Mouse (Mus musculus) liver, postnatal 0 days (tissue): ENCODE measurements around the gene Sorbs1. TPM values are rescaled to one million over a fixed set of nuclear protein-coding genes. Genes with fewer than 3 reads are reported as not detected.

Experiments
- ATAC-seq: fragments of 200-750 bp; cut with Nextera tagmentation; 2 replicates; pipeline ENCODE4 v1.8.0; 2017; ENCODE audit warnings: mild to moderate bottlenecking, moderate library complexity
- DNase-seq: peaks from one replicate; pipeline ENCODE4 v3.0.0-alpha.2; 2016
- H3K27ac ChIP-seq: fragments of 300-500 bp; sonication (generic); 2 replicates; pipeline ENCODE4 v1.5.1; 2014; ENCODE audit warnings: antibody characterized with exemption, moderate library complexity, mild to moderate bottlenecking, low read depth
- H3K27me3 ChIP-seq: fragments of 300-500 bp; sonication (generic); 2 replicates; pipeline ENCODE4 v1.6.1; 2014; ENCODE audit warnings: low read length, control low read depth, mixed read lengths; ENCODE audit not compliant: insufficient read depth
- H3K36me3 ChIP-seq: fragments of 300-500 bp; sonication (generic); replicated peaks from 2 replicates; pipeline ENCODE4 v1.6.1; 2014; ENCODE audit warnings: mild to moderate bottlenecking, control low read depth, low read length, moderate library complexity, mixed read lengths; ENCODE audit not compliant: insufficient read depth
- H3K4me1 ChIP-seq: fragments of 300-500 bp; sonication (generic); 2 replicates; pipeline ENCODE4 v1.6.1; 2014; ENCODE audit warnings: antibody characterized with exemption, mild to moderate bottlenecking, control low read depth; ENCODE audit not compliant: insufficient read depth
- H3K4me2 ChIP-seq: fragments of 300-500 bp; sonication (generic); 2 replicates; pipeline ENCODE4 v1.6.1; 2014; ENCODE audit warnings: low read depth, mild to moderate bottlenecking, low read length, moderate library complexity, mixed read lengths
- H3K4me3 ChIP-seq: fragments of 300-500 bp; sonication (generic); 2 replicates; pipeline ENCODE4 v1.5.1; 2014; ENCODE audit warnings: low read depth, low read length
- H3K9ac ChIP-seq: fragments of 300-500 bp; sonication (generic); replicated peaks from 2 replicates; pipeline ENCODE4 v1.6.1; 2014; ENCODE audit warnings: mild to moderate bottlenecking, moderate library complexity
- H3K9me3 ChIP-seq: fragments of 300-500 bp; sonication (generic); 2 replicates; pipeline ENCODE4 v1.6.1; 2016; ENCODE audit warnings: mild to moderate bottlenecking, control low read depth, low read length, mixed read lengths
- CTCF ChIP-seq: sonication (generic); IDR thresholded peaks from 2 replicates; pipeline ENCODE4 v1.5.1; 2016; ENCODE audit warnings: antibody characterized with exemption, low read depth
- EP300 ChIP-seq: IDR thresholded peaks from 2 replicates; pipeline ENCODE4 v1.6.1; 2016; ENCODE audit warnings: antibody characterized with exemption, low read depth, mild to moderate bottlenecking
- WGBS: fragments of 180-500 bp; shearing (Covaris S2); extraction: QIAGEN DNeasy Blood & Tissue Kit; methylation state at CpG from one replicate; pipeline ENCODE4 v1.1.7; 2014; ENCODE audit not compliant: insufficient replicate concordance; 5-methylcytosine and 5-hydroxymethylcytosine counted together
- polyA plus RNA-seq: library from polyadenylated mRNA; unstranded; fragments of >200 nt; fragmentation: Nextera tagmentation; extraction: Ambion mirVana; gene quantifications from 2 replicates; pipeline ENCODE4 v1.2.1, GENCODE M21; 2015

Gene Sorbs1
- polyA plus RNA-seq, 1 experiment from 2014 or later = 30.4 TPM

- DNase-seq (no peak), ATAC-seq (no peak)
- 19% methylated on average over 1 of the region's 1 CpGs for WGBS
- TF ChIP-seq EP300 (no peak), CTCF (no peak)
- H3K9ac ChIP-seq = no peak overlapping the region
- H3K4me3 ChIP-seq = no peak overlapping the region
- no peak overlapping the region for H3K27ac ChIP-seq
- no peaks in the 10 kb centered on the region for H3K36me3 ChIP-seq
- H3K9me3 ChIP-seq = no peaks in the 10 kb centered on the region
- H3K27me3 ChIP-seq = no peaks in the 10 kb centered on the region
- peaks cover 14% of the 10 kb centered on the region; the same call in 1 of the 2 replicates for H3K4me1 ChIP-seq
- no peak overlapping the region for H3K4me2 ChIP-seq
Measured at GRCm38 (mm10) chr19:40459338-40459737, 54.2 kb downstream of the Sorbs1 start.

DNA sequence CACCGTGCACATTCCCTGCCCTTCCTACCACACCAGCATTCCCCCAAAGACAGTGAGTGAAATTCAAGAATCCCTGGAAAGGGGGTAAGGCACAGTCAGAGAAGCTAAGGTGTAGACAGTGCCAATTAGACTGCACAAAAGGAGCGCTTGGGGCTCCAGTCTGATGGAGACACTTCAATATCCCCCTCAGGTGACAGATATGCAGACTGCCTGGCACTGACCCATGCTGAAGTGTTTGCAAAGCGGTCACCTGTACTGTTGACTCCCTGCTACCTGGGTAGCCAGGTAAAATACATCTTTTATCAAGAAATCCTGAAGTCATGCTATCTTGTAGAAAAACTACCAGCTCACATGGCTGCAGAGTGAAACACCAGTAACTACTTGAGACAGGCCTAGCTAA is 54.8 kb downstream of the Sorbs1 start:
- no peak for DNase-seq
- 85% methylated on average over 3 of the region's 3 CpGs for WGBS

GRCm38 (mm10) chr19:40455248-40455647 is 58.3 kb downstream of the Sorbs1 start:
- Histone ChIP-seq H3K27me3 (no peaks in the 10 kb centered on the region), H3K9me3 (no peaks in the 10 kb centered on the region), H3K4me1 (0 out of 2 replicates have a peak, but pooled peaks cover 3% of the 10 kb centered on the region), H3K4me2 (no peak overlapping the region), H3K4me3 (no peak overlapping the region), H3K9ac (no peak overlapping the region), H3K36me3 (peaks cover 2% of the 10 kb centered on the region; the same call in 1 of the 2 replicates), H3K27ac (no peak overlapping the region)
- TF ChIP-seq CTCF = no peak
- no peak for TF ChIP-seq EP300
- 84% methylated on average over 4 of the region's 4 CpGs for WGBS
- DNase-seq (no peak), ATAC-seq (no peak)

More for the DNA sequence above, 54.8 kb downstream of the Sorbs1 start:
- TF ChIP-seq CTCF (no peak), EP300 (no peak)
- Histone ChIP-seq H3K27me3 (no peaks in the 10 kb centered on the region), H3K4me2 (no peak overlapping the region), H3K4me3 (no peak overlapping the region), H3K36me3 (no peaks in the 10 kb centered on the region), H3K4me1 (peaks cover 14% of the 10 kb centered on the region; the same call in 1 of the 2 replicates), H3K9ac (no peak overlapping the region), H3K27ac (no peak overlapping the region), H3K9me3 (no peaks in the 10 kb centered on the region)
- no peak for ATAC-seq

DNA sequence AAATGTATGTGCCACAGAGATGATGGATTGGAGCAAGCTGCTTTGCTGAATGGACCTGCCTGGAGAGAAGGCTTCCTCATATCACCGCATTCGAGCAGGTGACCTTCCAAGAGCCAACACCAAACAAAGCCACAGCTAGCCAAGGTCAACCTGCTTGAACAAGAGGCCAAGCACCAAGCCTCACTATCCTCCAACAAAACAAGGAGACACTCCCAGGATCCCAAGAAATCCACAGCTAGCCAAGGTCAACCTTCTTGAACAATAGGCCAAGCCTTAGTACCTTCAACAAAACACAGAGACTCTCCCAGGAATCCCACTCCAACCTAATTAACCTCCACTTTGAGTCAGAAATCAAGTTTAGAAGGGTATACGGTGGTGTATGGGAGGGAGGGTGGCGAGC is 59.5 kb downstream of the Sorbs1 start:
- Histone ChIP-seq H3K27ac (no peak overlapping the region), H3K4me2 (no peak overlapping the region), H3K4me3 (no peak overlapping the region), H3K9me3 (no peaks in the 10 kb centered on the region), H3K9ac (no peak overlapping the region), H3K27me3 (no peaks in the 10 kb centered on the region), H3K36me3 (peaks cover 2% of the 10 kb centered on the region; the same call in 1 of the 2 replicates), H3K4me1 (0 out of 2 replicates have a peak, but pooled peaks cover 3% of the 10 kb centered on the region)
- ATAC-seq (no peak), DNase-seq (no peak)
- TF ChIP-seq CTCF = no peak
- TF ChIP-seq EP300 = no peak
- WGBS = 91% methylated on average over 4 of the region's 4 CpGs

- 0 out of 2 replicates have a peak, but pooled peaks cover 3% of the 10 kb centered on the region for H3K4me1 ChIP-seq
- ATAC-seq (no peak), DNase-seq (no peak)
- no peak overlapping the region for H3K4me2 ChIP-seq
- TF ChIP-seq CTCF (no peak), EP300 (no peak)
- no peak overlapping the region for H3K4me3 ChIP-seq
- H3K27me3 ChIP-seq = no peaks in the 10 kb centered on the region
- H3K27ac ChIP-seq = no peak overlapping the region
- 92% methylated on average over 2 of the region's 2 CpGs for WGBS
- H3K9ac ChIP-seq = no peak overlapping the region
- H3K9me3 ChIP-seq = no peaks in the 10 kb centered on the region
- H3K36me3 ChIP-seq = peaks cover 2% of the 10 kb centered on the region; the same call in 1 of the 2 replicates
Measured at GRCm38 (mm10) chr19:40452201-40452600, 61.4 kb downstream of the Sorbs1 start.

DNA sequence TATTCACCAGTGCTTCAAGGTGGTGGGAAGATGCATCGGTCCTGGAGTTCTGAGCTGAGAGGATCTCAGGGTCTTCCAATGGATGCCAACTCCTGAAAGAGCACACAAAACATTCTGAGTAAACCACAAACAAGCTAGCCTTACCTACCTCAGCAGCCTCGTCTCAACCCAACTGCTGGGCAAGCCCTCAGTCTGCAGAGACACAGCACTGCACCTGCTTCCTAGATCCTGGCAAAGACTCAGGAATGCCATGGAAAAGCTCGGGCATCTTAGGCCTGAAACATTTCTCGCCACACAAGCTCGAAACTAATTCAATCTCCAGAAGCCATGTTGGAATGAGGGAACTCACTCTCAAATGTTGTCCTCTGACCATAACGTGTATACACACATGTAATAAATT is 62.3 kb downstream of the Sorbs1 start:
- peaks cover 2% of the 10 kb centered on the region; the same call in 1 of the 2 replicates for H3K36me3 ChIP-seq
- no peaks in the 10 kb centered on the region for H3K9me3 ChIP-seq
- no peak for DNase-seq
- H3K27me3 ChIP-seq = no peaks in the 10 kb centered on the region
- H3K4me1 ChIP-seq = 0 out of 2 replicates have a peak, but pooled peaks cover 3% of the 10 kb centered on the region
- TF ChIP-seq EP300 (no peak), CTCF (no peak)
- WGBS = 88% methylated on average over 6 of the region's 6 CpGs
- no peak for ATAC-seq
- no peak overlapping the region for H3K4me3 ChIP-seq
- H3K9ac ChIP-seq = no peak overlapping the region
- H3K27ac ChIP-seq = no peak overlapping the region
- H3K4me2 ChIP-seq = no peak overlapping the region

DNA sequence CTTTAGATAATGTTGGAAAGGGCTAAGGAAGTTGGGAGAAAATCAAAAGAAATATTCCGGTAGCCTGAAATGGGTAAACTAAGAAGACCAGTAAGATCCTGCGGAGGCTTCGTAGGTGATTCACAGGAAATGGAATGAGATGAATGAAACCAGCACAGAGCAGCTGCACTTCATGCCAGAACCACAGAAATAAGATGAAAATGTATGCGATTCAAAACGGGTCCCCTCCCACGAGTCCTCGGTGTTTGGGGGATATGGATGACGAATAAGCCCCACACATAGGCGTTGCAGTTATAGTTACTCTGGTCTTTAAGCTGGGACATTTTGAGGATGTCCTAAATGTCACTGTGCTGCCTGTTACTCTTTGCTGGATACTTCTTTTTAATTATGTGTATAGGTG is 67.1 kb downstream of the Sorbs1 start:
- H3K36me3 ChIP-seq = peaks cover 5% of the 10 kb centered on the region
- H3K9me3 ChIP-seq = no peaks in the 10 kb centered on the region
- no peaks in the 10 kb centered on the region for H3K27me3 ChIP-seq
- no peak for DNase-seq
- H3K9ac ChIP-seq = no peak overlapping the region
- no peak for TF ChIP-seq CTCF
- TF ChIP-seq EP300 = no peak
- no peak overlapping the region for H3K4me2 ChIP-seq
- no peak for ATAC-seq
- no peak overlapping the region for H3K27ac ChIP-seq
- 94% methylated on average over 9 of the region's 9 CpGs for WGBS
- H3K4me1 ChIP-seq = no peaks in the 10 kb centered on the region
- no peak overlapping the region for H3K4me3 ChIP-seq
